Mouse (Mus musculus) lung, adult 2 months (tissue): ENCODE data around the gene Ssr2. TPM values are rescaled to one million over a fixed set of nuclear protein-coding genes. Genes with fewer than 3 reads are reported as not detected.

Source experiments
- DNase-seq: peaks from one replicate; pipeline ENCODE4 v3.0.0; 2022
- H3K4me1 ChIP-seq: fragments of 200-500 bp; 2 replicates; pipeline ENCODE4 v1.6.1; 2011; ENCODE audit warnings: low read length; ENCODE audit not compliant: control insufficient read depth, insufficient read depth
- H3K4me3 ChIP-seq: fragments of 200-500 bp; replicated peaks from 2 replicates; pipeline ENCODE3; 2011; ENCODE audit warnings: low read depth, mild to moderate bottlenecking, control low read depth, low read length; ENCODE audit errors: extremely low read depth
- CTCF ChIP-seq: fragments of 200-500 bp; IDR thresholded peaks from 2 replicates; pipeline ENCODE4 v1.5.1; 2011; ENCODE audit warnings: mild to moderate bottlenecking, low read length, control low read depth; ENCODE audit not compliant: insufficient read depth
- POLR2A ChIP-seq: fragments of 200-500 bp; IDR thresholded peaks from 2 replicates; pipeline ENCODE4 v1.6.1; 2011; ENCODE audit warnings: low read depth, mild to moderate bottlenecking, control low read depth, low read length, borderline replicate concordance; ENCODE audit errors: extremely low read depth
- WGBS: fragments of 180-500 bp; shearing (Covaris S2); methylation state at CpG from one replicate; pipeline ENCODE4 v1.1.7; 2018; 5-methylcytosine and 5-hydroxymethylcytosine counted together
- polyA plus RNA-seq: library from polyadenylated mRNA; depleted of rRNA; stranded (reverse); fragments of >200 nt; gene quantifications from 2 replicates; pipeline ENCODE4 v1.2.3, GENCODE M21; 2012

Ssr2 gene
- polyA plus RNA-seq, 1 experiment, result 188 TPM

DNA sequence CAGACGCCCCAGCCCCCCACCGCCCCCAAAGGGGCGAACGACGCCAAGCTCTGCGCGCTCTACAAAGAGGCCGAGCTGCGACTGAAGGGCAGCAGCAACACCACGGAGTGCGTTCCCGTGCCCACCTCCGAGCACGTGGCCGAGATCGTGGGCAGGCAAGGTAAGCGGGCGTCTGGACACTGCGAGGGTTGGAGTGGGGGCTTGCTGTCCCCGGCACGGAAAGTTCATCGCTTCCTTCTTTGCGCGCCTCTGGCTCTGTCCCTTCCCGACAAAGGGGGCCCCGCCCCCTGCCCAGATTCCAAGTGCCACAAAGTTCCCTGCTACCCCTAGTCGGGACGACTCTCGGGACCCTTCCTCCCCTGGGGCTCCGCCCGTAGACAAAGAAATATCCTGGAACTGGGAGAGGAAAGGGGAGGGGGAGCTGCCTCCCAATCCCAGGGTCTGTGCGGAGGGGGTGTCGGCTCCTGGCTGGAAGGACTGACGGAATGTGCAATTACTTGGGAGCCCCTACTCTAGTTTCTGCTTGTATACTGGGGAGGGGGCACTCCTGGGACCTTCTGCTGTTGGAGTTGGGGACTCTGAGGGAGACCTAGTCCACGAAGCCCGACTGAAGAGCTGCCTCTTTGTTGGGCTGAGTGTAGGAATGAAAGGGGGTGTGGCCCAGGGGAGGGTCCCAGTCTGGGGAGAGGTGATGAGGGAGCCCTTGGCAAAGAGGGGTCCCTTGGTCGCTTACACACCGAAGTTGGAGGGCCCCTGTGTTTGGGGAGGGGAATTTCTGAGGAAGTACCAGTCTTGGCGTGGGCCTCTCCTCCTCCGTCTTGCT is 42.8 kb upstream of the Ssr2 start:
- peaks cover 7% of the 10 kb centered on the region; the same call in 1 of the 2 replicates for H3K4me1 ChIP-seq
- DNase-seq, result no peak
- TF ChIP-seq CTCF, result no peak
- TF ChIP-seq POLR2A, result no peak
- WGBS, result 3% methylated on average over 39 of the region's 40 CpGs
- peak overlapping the region; percentile 55 for H3K4me3 ChIP-seq

DNA sequence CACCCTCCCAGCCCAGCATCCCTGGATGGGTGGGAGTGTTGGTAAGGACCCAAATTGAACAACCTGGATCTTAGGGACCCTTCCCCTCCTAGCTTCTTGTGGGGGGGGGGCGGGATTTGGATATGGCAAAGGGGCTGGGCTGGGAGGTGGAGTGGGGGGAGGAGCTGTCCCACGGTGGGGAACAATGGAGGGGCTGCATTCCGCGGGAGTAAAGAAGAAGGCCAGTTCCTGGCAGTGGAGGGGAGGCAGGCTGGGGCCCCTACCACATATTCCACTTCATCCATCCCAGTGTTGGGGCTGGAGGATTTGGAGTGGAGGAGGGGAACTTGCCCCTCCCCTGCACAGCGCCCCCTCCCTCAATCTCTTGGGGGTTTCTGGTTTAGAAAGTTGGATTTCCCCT is 42.0 kb upstream of the Ssr2 start:
- WGBS, result 12% methylated on average over 5 of the region's 5 CpGs
- TF ChIP-seq POLR2A, result no peak
- TF ChIP-seq CTCF, result no peak
- H3K4me1 ChIP-seq, result peaks cover 7% of the 10 kb centered on the region; the same call in 1 of the 2 replicates
- DNase-seq, result no peak
- no peak overlapping the region for H3K4me3 ChIP-seq

DNA sequence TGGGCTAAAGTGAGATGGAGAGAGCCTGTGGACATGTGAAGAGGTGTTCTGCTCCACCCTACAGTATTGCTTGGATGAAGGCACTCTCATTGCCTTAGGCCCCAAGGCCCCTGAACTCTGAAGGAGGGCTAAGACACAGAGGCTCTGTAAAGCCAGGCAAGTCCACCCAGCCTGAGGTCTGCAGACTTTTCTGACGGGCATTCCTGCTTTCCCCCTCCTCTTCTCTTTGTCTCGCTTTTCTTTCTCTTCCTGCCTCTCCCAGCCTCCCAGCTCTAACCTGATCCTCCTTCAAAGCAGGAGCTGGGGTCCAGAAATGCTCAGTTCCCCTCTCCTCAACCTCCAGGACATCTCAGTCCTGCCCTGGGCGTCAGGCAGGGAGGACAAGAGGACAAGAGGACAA is 40.7 kb upstream of the Ssr2 start:
- Histone ChIP-seq H3K4me3 (no peak overlapping the region), H3K4me1 (peaks cover 7% of the 10 kb centered on the region; the same call in 1 of the 2 replicates)
- 76% methylated on average over 3 of the region's 3 CpGs for WGBS
- no peak for TF ChIP-seq CTCF
- TF ChIP-seq POLR2A, result no peak
- DNase-seq, result no peak

- DNase-seq, result no peak
- 90% methylated on average over 4 of the region's 4 CpGs for WGBS
- H3K4me1 ChIP-seq, result peaks cover 7% of the 10 kb centered on the region; the same call in 1 of the 2 replicates
- TF ChIP-seq CTCF, result no peak
- TF ChIP-seq POLR2A, result no peak
- no peak overlapping the region for H3K4me3 ChIP-seq
Measured at GRCm38 (mm10) chr3:88535527-88535926, 40.1 kb upstream of the Ssr2 start.

DNA sequence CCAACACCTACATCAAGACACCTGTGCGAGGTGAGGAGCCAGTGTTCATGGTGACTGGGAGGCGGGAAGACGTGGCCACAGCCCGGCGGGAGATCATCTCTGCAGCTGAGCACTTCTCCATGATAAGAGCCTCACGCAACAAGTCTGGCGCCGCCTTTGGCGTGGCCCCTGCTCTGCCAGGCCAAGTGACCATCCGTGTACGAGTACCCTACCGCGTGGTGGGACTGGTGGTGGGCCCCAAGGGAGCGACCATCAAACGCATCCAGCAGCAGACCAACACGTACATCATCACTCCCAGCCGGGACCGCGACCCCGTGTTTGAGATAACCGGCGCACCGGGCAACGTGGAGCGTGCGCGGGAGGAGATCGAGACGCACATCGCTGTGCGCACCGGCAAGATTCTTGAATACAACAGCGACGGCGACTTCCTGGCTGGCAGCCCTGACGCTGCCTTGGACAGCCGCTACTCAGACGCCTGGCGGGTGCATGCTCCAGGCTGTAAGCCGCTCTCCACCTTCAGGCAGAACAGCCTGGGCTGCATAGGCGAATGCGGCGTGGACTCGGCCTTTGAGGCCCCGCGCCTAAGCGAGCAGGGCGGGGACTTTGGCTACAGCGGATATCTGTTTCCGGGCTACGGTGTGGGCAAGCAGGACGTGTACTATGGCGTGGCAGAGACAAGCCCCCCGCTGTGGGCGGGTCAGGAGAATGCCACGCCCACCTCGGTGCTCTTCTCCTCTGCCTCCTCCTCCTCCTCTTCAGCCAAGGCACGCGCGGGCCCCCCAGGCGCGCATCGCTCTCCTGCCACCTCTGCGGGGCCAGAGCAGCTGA is 39.4 kb upstream of the Ssr2 start:
- TF ChIP-seq CTCF (no peak), POLR2A (peak; percentile 90)
- peaks cover 7% of the 10 kb centered on the region; the same call in 1 of the 2 replicates for H3K4me1 ChIP-seq
- H3K4me3 ChIP-seq, result peak overlapping the region; percentile 72
- peak; percentile 84 for DNase-seq
- WGBS, result 17% methylated on average over 64 of the region's 64 CpGs

DNA sequence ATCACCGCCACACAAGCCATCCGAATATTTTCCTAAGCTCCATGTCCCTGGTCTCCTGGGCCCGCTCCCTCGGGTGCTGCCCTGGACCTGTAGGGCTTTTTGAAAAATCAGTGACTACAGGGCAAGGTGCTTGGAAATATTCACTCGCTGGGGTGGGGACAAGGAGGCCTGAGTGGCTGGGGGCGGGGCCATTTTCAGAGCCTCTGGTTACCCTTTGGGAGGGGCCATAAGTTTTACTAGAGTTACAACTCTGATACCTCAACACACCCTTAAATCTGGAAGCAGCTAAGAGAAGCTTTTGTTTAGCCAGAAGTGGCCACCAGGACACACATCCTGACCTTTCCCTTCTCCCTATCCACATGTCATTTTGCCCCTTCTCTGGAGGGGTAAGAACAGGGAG is 38.5 kb upstream of the Ssr2 start:
- Histone ChIP-seq H3K4me1 (peaks cover 7% of the 10 kb centered on the region; the same call in 1 of the 2 replicates), H3K4me3 (peak overlapping the region; percentile 72)
- DNase-seq, result no peak
- WGBS, result 72% methylated on average over 6 of the region's 6 CpGs
- TF ChIP-seq CTCF (no peak), POLR2A (no peak)

DNA sequence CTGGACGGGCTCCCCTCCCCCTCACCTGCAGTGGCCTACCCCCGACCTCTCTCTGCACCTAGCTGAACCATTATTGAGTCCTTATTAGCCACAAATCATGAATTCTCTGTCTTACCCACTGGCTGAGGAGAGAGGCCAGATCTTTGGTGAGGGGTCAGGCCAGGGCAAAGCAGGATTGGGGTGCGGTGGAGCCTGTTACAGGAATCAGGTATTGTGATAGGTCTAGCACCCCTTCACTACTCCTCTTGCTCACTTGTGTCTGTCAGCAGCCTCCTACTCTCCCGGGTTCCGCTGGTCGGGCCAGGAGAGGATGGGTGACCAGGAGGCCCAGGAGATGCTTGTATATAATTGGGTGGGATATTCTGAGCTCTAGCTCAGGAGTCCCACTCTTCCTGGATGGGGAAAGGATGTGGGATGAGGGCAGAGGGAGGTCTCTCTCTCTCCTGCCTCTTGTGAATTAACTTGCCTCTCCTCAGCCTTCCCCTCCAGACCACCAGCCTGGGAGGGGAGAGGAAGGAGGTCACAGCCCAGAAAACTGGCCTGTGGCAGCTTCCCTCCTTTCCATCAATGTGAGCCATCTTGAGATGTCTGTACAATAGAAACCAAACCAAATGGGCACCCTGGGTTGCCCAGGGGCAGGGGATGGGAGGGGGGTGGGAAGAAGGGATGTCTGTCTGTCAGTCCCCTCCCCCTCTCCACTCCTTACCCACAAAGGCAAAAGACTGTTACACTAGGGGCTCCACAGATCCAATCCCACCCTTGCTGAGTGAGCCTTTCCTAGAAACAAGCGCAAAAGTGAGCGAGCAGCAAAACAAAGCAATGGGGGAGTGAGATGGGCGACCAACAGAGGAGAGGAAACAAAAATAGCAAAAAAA is 37.2 kb upstream of the Ssr2 start:
- TF ChIP-seq CTCF (no peak), POLR2A (no peak)
- no peak for DNase-seq
- H3K4me1 ChIP-seq, result peaks cover 4% of the 10 kb centered on the region; the same call in 1 of the 2 replicates
- no peak overlapping the region for H3K4me3 ChIP-seq
- 75% methylated on average over 9 of the region's 9 CpGs for WGBS

DNA sequence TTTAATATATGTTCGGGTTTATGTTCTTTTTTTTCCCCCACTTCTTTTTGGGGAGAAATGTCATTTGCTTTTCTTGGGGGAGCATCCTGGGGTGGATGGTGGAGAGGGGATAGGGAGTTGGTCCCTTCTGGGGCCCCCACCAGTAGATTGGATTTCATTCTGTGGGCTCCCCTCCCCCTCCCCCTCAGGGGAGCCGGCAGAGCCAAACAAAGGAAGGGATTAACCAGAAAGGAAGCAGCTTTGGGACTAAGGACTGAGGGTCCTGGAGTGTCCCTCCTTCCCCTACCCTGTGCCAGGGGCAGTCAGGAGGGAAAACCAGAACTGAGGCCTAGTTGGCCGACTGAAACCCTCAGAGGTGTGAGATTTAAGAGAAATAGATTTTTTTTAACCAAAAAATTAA is 36.3 kb upstream of the Ssr2 start:
- H3K4me1 ChIP-seq, result peaks cover 4% of the 10 kb centered on the region; the same call in 1 of the 2 replicates
- DNase-seq, result no peak
- 39% methylated on average over 3 of the region's 3 CpGs for WGBS
- no peak overlapping the region for H3K4me3 ChIP-seq
- TF ChIP-seq CTCF (no peak), POLR2A (no peak)

DNA sequence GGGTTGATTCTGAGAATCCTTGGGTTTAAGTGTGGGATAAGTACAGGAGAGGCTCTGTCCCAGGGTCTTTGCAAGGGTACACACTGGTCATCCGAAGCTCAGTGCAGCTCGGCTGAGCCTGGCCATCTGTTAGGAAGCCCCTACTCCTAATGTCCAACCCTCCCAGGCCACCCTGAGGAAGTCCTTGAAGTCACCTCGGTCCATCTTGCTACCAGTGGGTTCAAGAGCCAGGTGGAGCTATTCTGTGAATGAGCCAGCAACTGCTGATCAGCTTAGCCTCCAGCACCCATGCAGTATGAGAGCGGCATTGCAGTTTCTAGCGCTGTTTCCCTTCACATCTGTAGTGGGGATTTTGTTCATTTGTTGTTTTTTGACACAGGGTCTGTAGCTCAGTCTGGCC is 35.6 kb upstream of the Ssr2 start:
- WGBS, result 70% methylated on average over 5 of the region's 5 CpGs
- no peak for DNase-seq
- Histone ChIP-seq H3K4me3 (no peak overlapping the region), H3K4me1 (peaks cover 4% of the 10 kb centered on the region; the same call in 1 of the 2 replicates)
- no peak for TF ChIP-seq CTCF
- no peak for TF ChIP-seq POLR2A
